Mouse (Mus musculus) right cerebral cortex, postnatal 25 days (tissue): ENCODE measurements around the gene Ccdc141.

Experiments
- DNase-seq: peaks from one replicate; pipeline ENCODE4 v3.0.0; 2022

Ccdc141 gene

DNA sequence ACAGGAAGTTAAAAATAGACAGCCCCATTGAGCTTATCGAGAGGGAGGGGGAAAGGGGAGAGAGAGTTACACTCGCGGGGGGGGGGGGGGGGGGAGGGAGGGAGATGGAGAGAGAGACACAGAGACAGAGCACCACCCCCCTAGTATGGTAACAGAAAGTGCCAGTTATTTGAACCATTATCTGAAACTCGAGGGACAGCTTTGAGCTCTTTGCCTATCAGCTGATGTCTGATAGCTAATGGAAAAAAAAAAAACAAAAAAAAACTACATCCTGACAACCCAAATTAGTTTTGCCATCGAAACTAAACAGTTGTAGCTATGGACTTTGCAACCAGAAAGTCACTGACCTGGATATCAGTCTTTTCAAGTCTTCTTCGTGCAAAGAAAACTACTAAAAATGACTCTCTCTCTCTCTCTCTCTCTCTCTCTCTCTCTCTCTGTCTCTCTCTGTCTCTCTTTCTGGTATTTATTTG is at the start of gene Ccdc141:
TSS of gene Ccdc141 (minus strand) at position 4 of the 473 bp plus-strand sequence.
- no peak for DNase-seq

GRCm38 (mm10) chr2:77212885-77213284 is 42.4 kb upstream of the Ccdc141 start:
- DNase-seq, result no peak

- DNase-seq, result no peak
Measured at GRCm38 (mm10) chr2:77206951-77207350, 36.5 kb upstream of the Ccdc141 start.

- no peak for DNase-seq
Measured at GRCm38 (mm10) chr2:77203916-77204315, 33.5 kb upstream of the Ccdc141 start.

GRCm38 (mm10) chr2:77201900-77202299 is 31.5 kb upstream of the Ccdc141 start:
- no peak for DNase-seq

DNA sequence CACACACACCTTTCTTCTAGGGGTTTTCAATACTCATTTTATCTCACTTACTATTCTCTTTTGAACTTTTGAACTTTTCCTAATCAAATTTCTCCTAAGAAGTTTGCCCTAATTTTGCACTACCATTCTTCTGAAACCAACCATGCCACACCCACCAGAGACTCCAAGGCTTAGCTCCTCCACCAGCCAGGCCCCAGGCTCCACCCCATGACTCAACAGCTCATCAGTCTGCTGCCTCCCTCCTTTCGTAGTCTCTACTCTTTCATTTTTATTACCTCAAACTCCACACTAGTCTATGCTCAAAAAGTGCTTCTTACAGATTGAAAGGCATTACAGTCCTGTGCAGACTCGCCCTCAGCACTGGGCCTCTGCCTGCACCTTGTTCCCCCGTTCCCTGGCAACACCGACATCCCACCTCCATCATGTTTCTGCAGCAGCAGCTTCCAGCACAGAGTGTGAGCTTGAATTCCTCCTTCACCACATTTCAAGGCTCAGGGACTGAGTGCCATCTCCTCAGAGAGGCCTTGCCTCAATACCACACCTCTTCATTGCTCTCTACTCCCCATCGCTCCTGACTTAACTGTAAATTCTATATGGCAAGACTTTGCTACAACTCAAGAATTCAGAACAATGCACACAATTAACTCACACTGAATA is 30.6 kb upstream of the Ccdc141 start:
- DNase-seq, result no peak

DNA sequence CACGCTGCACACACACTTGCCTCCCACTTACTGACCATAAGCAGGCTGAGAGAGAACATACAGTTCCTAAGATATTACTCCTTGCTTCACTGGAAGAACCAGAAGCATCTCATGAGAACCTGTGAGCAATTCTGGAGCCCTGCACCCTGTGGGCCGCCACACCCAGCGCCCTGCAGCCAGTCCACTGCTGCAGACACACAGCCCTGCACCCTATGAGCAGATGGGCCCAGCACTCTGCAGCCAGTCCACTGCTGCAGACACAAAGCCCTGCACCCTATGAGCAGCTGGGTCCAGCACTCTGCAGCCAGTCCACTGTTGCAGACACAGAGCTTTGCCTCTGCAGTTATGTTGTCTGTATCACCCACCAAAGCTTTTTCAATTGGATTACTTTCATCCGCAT is 29.9 kb upstream of the Ccdc141 start:
- DNase-seq, result no peak

- no peak for DNase-seq
Measured at GRCm38 (mm10) chr2:77198246-77198645, 27.8 kb upstream of the Ccdc141 start.

- DNase-seq, result no peak
Measured at GRCm38 (mm10) chr2:77196819-77197218, 26.4 kb upstream of the Ccdc141 start.

GRCm38 (mm10) chr2:77195056-77195455 is 24.6 kb upstream of the Ccdc141 start:
- no peak for DNase-seq

DNA sequence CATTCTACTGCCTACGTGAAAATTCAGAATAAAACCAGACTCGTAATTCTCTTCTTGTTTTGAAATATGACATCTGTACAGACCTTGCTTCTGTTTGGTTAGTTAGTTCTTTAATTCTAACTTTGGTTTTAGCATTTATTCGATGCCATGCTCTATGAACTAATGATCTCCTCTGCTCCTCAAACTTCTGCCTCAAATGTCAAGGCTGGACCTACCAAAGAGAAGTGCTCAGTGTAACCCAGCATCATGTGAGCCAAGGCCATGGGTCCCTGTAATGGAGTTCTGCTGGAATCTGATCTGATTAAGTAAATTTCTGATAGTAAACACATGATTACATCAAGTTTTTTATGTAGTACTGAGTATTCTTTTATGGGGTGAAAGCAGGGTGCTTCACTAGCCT is 21.4 kb upstream of the Ccdc141 start:
- DNase-seq, result no peak

- DNase-seq, result no peak
Measured at GRCm38 (mm10) chr2:77190891-77191290, 20.5 kb upstream of the Ccdc141 start.

DNA sequence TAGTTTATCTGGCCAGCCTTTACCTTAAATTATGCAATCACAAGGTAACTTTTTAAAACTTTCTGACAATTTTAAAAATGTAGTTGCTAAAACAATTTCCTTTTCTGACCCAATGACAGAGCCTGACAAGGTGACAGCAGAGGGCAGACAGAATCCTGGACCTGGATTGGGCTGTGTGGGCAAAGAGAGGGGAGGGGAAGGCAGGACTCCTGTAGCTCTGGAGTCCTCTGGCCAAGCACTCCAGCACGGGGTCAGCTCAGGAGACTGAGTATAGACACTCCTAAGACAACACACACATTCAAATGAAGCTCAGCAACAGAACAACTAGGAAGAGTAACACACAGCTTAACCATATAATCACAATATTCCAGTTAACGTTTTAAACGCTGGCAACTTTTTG is 19.9 kb upstream of the Ccdc141 start:
- no peak for DNase-seq

GRCm38 (mm10) chr2:77189671-77190070 is 19.2 kb upstream of the Ccdc141 start:
- no peak for DNase-seq

DNA sequence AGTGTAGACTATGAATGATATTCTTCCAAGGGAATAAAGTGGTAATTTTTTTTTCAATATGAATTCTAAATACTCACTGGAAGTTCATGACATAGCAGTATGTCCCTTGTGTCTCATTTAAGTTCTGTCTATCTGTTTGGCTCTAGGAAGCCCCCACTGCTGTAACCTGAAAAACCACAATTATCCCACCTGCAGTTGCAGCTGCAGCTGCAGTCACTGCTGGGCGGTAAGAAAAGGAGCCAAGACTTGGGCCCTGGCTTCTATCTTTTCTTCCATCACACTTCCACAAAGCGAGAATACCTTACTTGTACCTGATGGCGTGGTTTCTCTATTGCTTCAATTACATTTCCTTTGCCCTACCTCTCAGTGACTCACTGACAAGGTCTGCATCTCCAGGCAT is 17.1 kb upstream of the Ccdc141 start:
- DNase-seq, result no peak

- no peak for DNase-seq
Measured at GRCm38 (mm10) chr2:77186912-77187311, 16.5 kb upstream of the Ccdc141 start.

DNA sequence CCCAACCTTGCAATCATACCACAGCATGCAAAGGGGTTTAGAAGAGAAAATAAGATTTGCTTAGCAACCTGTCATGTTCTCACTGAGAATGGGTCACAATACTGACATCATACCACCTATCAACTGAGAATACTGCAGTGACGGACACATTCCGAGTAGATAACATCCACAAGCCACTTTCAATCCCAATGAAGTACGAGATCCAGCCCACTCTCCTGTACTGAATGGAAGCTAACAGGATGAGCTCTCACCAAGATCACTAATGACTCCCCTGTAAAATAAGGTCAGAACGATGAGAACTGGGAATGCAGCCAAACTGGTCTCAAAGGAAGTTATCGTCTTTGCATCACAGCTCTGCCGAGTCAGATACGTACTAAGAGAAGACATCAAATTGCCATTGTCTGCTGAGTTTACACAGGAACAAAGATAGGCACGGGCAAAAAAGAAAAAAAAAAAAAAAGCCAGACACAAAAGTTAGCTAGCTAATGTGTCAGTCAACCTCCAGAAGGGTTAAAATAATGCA is 13.7 kb upstream of the Ccdc141 start:
- DNase-seq, result no peak

GRCm38 (mm10) chr2:77183646-77184045 is 13.2 kb upstream of the Ccdc141 start:
- no peak for DNase-seq

DNA sequence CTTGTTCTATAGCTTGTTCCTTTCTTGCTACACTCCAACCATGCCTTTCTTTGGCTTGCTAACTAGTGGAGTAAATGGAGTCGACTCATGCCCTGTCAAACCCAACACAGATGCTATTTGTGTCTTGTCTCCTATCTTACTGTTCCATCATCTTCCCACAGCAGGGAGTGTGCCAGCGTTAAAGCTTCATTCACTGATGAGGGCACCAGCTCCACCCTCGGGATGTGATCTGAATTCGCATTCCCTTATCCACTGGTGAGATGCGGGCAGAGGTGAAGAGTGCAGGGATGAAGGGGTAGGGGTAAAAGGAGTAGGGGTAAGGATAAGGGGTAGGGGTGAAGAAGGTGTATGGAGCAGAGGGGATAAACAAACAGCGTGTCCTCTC is 12.6 kb upstream of the Ccdc141 start:
- DNase-seq, result no peak

DNA sequence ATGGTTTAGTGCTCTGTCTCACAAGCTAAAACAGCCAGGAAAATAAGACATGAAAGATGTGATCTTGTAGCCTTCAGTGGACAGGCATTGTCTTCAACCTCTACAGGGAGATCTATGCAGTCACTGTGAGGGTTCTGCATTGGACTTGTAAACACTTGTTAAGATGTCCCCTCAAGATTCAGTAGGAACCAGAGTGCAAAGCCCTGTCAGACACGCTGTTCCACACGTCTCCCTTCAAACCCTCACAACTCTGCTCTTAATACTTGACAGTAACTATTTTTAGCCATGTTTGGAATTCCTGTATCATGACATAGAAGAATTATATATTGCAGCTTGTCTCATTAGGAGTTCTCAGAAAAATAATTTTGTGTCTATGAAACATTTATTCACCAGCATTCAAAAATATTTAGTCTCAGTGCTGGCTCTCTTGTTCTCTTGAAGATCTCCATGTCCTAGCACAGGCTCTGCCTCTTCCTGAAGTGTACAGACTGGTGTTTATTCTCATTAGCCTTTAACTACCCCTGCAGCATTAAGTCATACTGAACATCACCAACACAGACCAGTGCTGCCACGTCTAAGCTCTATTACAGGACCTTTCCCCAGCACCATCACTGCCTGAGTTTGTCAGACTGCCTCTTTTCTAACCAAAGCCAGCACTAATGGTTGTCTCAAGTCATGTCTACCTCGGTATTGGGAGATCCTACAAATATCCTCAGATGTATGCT is 12.0 kb upstream of the Ccdc141 start:
- DNase-seq, result no peak

DNA sequence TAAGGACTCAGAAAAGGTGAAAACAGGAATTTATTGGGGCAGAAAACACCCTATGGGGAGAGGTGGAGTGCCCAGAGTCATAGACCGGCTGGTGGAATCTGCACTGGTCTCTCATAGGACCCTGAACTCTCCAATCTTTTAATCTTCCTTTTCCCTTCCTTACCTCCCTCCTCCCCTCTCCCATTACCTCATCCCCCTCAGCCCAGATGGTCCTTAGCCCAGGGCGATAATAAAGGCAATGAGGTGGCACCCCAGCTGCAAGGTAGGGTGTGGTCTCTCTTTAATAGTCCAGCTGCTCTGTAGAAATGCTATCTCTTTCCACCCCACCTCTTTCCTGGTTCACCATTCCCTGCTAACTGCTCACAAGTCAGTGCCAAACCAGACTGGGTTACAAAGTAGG is 7.0 kb upstream of the Ccdc141 start:
- DNase-seq, result no peak

- no peak for DNase-seq
Measured at GRCm38 (mm10) chr2:77176413-77176812, 6.0 kb upstream of the Ccdc141 start.

DNA sequence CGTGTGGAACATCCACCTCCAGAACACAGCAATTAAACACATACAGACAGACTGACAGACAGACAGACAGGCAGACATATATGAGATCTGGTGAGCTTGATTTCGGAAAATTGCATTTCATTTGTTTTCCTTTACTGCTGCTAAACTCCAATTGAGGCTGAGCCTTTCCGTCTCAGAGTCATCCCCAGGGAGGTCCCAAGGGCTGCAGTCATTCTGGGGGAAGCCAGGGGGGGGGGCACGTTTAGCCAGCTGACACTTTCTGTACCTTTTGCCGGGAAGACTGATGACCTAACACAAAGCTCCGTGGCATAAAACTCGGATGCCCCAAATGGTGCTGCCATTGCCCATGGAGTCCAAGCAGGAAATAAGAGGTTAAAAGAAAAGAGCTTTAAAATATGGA is 5.0 kb upstream of the Ccdc141 start:
- DNase-seq, result no peak

DNA sequence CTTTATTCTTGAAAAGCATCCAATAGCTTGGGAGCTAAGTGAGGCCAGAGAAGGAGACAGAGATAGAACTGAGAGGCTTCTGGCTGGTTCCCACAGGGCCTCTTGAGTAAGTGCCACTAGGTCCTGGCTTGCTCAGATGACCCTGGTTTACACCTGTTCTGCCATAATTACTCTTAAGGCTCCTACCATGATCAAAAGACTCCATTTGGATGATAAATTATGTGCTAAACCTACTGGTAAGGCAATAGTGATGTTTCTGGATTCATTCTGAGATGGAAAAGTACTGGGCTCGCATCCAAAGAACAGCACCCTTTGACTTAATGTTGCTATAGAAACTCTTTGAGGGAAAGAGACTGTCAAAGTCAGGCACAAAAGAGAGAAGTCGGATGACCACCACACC is 3.9 kb upstream of the Ccdc141 start:
- DNase-seq, result no peak
